Mouse (Mus musculus): ENCODE measurements around the gene Cab39l. TPM values are rescaled to one million over a fixed set of nuclear protein-coding genes. Genes with fewer than 3 reads are reported as not detected.

The Cab39l gene
- polyA plus RNA-seq, 1 experiment from 2014 or later: 47.7 TPM

GRCm38 (mm10) chr14:59470781-59471180, 30.0 kb downstream of the Cab39l start:
- Histone ChIP-seq H3K36me3 (ENCODE audit: control insufficient read depth, insufficient read depth, low read length) (no peaks in the 10 kb centered on the region), H3K9ac (ENCODE audit: low read depth, low read length) (no peak overlapping the region), H3K27ac (ENCODE audit: low read depth, low read length) (no peak overlapping the region), H3K4me2 (replicated peaks; ENCODE audit: low read depth, low read length) (no peak overlapping the region), H3K9me3 (ENCODE audit: control insufficient read depth, low read length) (no peaks in the 10 kb centered on the region), H3K27me3 (ENCODE audit: control insufficient read depth, insufficient read depth, low read length) (no peaks in the 10 kb centered on the region), H3K4me3 (ENCODE audit: low read depth, low read length) (no peak overlapping the region), H3K4me1 (replicated peaks; ENCODE audit: control insufficient read depth, insufficient read depth, low read length) (no peaks in the 10 kb centered on the region)
- ATAC-seq (ENCODE audit: low FRiP score) (no peak), DNase-seq (ENCODE audit: low spot score) (no peak)
- 93% methylated on average over 1 of the region's 1 CpGs for WGBS

GRCm38 (mm10) chr14:59478699-59479098, 37.9 kb downstream of the Cab39l start:
- DNase-seq (ENCODE audit: low spot score): no peak
- no peaks in the 10 kb centered on the region for H3K36me3 ChIP-seq (ENCODE audit: control insufficient read depth, insufficient read depth, low read length)
- no peak overlapping the region for H3K4me2 ChIP-seq (replicated peaks; ENCODE audit: low read depth, low read length)
- no peak overlapping the region for H3K4me3 ChIP-seq (ENCODE audit: low read depth, low read length)
- no peak overlapping the region for H3K9ac ChIP-seq (ENCODE audit: low read depth, low read length)
- H3K4me1 ChIP-seq (replicated peaks; ENCODE audit: control insufficient read depth, insufficient read depth, low read length): no peaks in the 10 kb centered on the region
- no peaks in the 10 kb centered on the region for H3K27me3 ChIP-seq (ENCODE audit: control insufficient read depth, insufficient read depth, low read length)
- 70% methylated on average over 6 of the region's 6 CpGs for WGBS
- no peak overlapping the region for H3K27ac ChIP-seq (ENCODE audit: low read depth, low read length)
- H3K9me3 ChIP-seq (ENCODE audit: control insufficient read depth, low read length): no peaks in the 10 kb centered on the region
- ATAC-seq (ENCODE audit: low FRiP score): no peak

GRCm38 (mm10) chr14:59485247-59485810, 44.6 kb downstream of the Cab39l start:
- Histone ChIP-seq H3K9me3 (ENCODE audit: control insufficient read depth, low read length) (no peaks in the 10 kb centered on the region), H3K9ac (ENCODE audit: low read depth, low read length) (no peak overlapping the region), H3K4me2 (replicated peaks; ENCODE audit: low read depth, low read length) (no peak overlapping the region), H3K27ac (ENCODE audit: low read depth, low read length) (no peak overlapping the region), H3K36me3 (ENCODE audit: control insufficient read depth, insufficient read depth, low read length) (no peaks in the 10 kb centered on the region), H3K4me1 (replicated peaks; ENCODE audit: control insufficient read depth, insufficient read depth, low read length) (no peaks in the 10 kb centered on the region), H3K27me3 (ENCODE audit: control insufficient read depth, insufficient read depth, low read length) (no peaks in the 10 kb centered on the region), H3K4me3 (ENCODE audit: low read depth, low read length) (no peak overlapping the region)
- WGBS: 93% methylated on average over 4 of the region's 4 CpGs
- DNase-seq (ENCODE audit: low spot score) (no peak), ATAC-seq (ENCODE audit: low FRiP score) (no peak)

- 79% methylated on average over 4 of the region's 4 CpGs for WGBS
- ATAC-seq (ENCODE audit: low FRiP score) (no peak), DNase-seq (ENCODE audit: low spot score) (no peak)
- Histone ChIP-seq H3K36me3 (ENCODE audit: control insufficient read depth, insufficient read depth, low read length) (no peaks in the 10 kb centered on the region), H3K27me3 (ENCODE audit: control insufficient read depth, insufficient read depth, low read length) (no peaks in the 10 kb centered on the region), H3K4me3 (ENCODE audit: low read depth, low read length) (no peak overlapping the region), H3K9ac (ENCODE audit: low read depth, low read length) (no peak overlapping the region), H3K9me3 (ENCODE audit: control insufficient read depth, low read length) (no peaks in the 10 kb centered on the region), H3K4me1 (replicated peaks; ENCODE audit: control insufficient read depth, insufficient read depth, low read length) (no peaks in the 10 kb centered on the region), H3K27ac (ENCODE audit: low read depth, low read length) (no peak overlapping the region), H3K4me2 (replicated peaks; ENCODE audit: low read depth, low read length) (no peak overlapping the region)
Observed at GRCm38 (mm10) chr14:59492376-59492775, 51.6 kb downstream of the Cab39l start.

- Histone ChIP-seq H3K27me3 (ENCODE audit: control insufficient read depth, insufficient read depth, low read length) (no peaks in the 10 kb centered on the region), H3K4me3 (ENCODE audit: low read depth, low read length) (no peak overlapping the region), H3K4me2 (replicated peaks; ENCODE audit: low read depth, low read length) (no peak overlapping the region), H3K9ac (ENCODE audit: low read depth, low read length) (no peak overlapping the region), H3K36me3 (ENCODE audit: control insufficient read depth, insufficient read depth, low read length) (no peaks in the 10 kb centered on the region), H3K4me1 (replicated peaks; ENCODE audit: control insufficient read depth, insufficient read depth, low read length) (no peaks in the 10 kb centered on the region), H3K27ac (ENCODE audit: low read depth, low read length) (no peak overlapping the region), H3K9me3 (ENCODE audit: control insufficient read depth, low read length) (no peaks in the 10 kb centered on the region)
- no peak for ATAC-seq (ENCODE audit: low FRiP score)
- DNase-seq (ENCODE audit: low spot score): no peak
- 82% methylated on average over 5 of the region's 5 CpGs for WGBS
Observed at GRCm38 (mm10) chr14:59497928-59498327, 57.2 kb downstream of the Cab39l start.

GRCm38 (mm10) chr14:59504831-59505230, 64.1 kb downstream of the Cab39l start:
- no peaks in the 10 kb centered on the region for H3K9me3 ChIP-seq (ENCODE audit: control insufficient read depth, low read length)
- H3K27ac ChIP-seq (ENCODE audit: low read depth, low read length): no peak overlapping the region
- H3K36me3 ChIP-seq (ENCODE audit: control insufficient read depth, insufficient read depth, low read length): no peaks in the 10 kb centered on the region
- no peak overlapping the region for H3K4me2 ChIP-seq (replicated peaks; ENCODE audit: low read depth, low read length)
- ATAC-seq (ENCODE audit: low FRiP score): no peak
- WGBS: 96% methylated on average over 8 of the region's 8 CpGs
- H3K9ac ChIP-seq (ENCODE audit: low read depth, low read length): no peak overlapping the region
- no peaks in the 10 kb centered on the region for H3K4me1 ChIP-seq (replicated peaks; ENCODE audit: control insufficient read depth, insufficient read depth, low read length)
- H3K27me3 ChIP-seq (ENCODE audit: control insufficient read depth, insufficient read depth, low read length): no peaks in the 10 kb centered on the region
- no peak overlapping the region for H3K4me3 ChIP-seq (ENCODE audit: low read depth, low read length)
- no peak for DNase-seq (ENCODE audit: low spot score)

- Histone ChIP-seq H3K4me3 (ENCODE audit: low read depth, low read length) (no peak overlapping the region), H3K27me3 (ENCODE audit: control insufficient read depth, insufficient read depth, low read length) (no peaks in the 10 kb centered on the region), H3K9me3 (ENCODE audit: control insufficient read depth, low read length) (no peaks in the 10 kb centered on the region), H3K4me2 (replicated peaks; ENCODE audit: low read depth, low read length) (no peak overlapping the region), H3K4me1 (replicated peaks; ENCODE audit: control insufficient read depth, insufficient read depth, low read length) (no peaks in the 10 kb centered on the region), H3K9ac (ENCODE audit: low read depth, low read length) (no peak overlapping the region), H3K36me3 (ENCODE audit: control insufficient read depth, insufficient read depth, low read length) (no peaks in the 10 kb centered on the region), H3K27ac (ENCODE audit: low read depth, low read length) (no peak overlapping the region)
- ATAC-seq (ENCODE audit: low FRiP score): no peak
- WGBS: 91% methylated on average over 4 of the region's 4 CpGs
- no peak for DNase-seq (ENCODE audit: low spot score)
Observed at GRCm38 (mm10) chr14:59506139-59506538, 65.4 kb downstream of the Cab39l start.

GRCm38 (mm10) chr14:59513922-59514444, 73.2 kb downstream of the Cab39l start:
- WGBS: 88% methylated on average over 6 of the region's 6 CpGs
- Histone ChIP-seq H3K4me1 (replicated peaks; ENCODE audit: control insufficient read depth, insufficient read depth, low read length) (no peaks in the 10 kb centered on the region), H3K36me3 (ENCODE audit: control insufficient read depth, insufficient read depth, low read length) (no peaks in the 10 kb centered on the region), H3K4me3 (ENCODE audit: low read depth, low read length) (no peak overlapping the region), H3K27ac (ENCODE audit: low read depth, low read length) (no peak overlapping the region), H3K4me2 (replicated peaks; ENCODE audit: low read depth, low read length) (no peak overlapping the region), H3K9ac (ENCODE audit: low read depth, low read length) (no peak overlapping the region), H3K27me3 (ENCODE audit: control insufficient read depth, insufficient read depth, low read length) (no peaks in the 10 kb centered on the region), H3K9me3 (ENCODE audit: control insufficient read depth, low read length) (no peaks in the 10 kb centered on the region)
- DNase-seq (ENCODE audit: low spot score): no peak
- no peak for ATAC-seq (ENCODE audit: low FRiP score)

GRCm38 (mm10) chr14:59525843-59526242, 85.1 kb downstream of the Cab39l start:
- WGBS: 90% methylated on average over 5 of the region's 5 CpGs
- no peak overlapping the region for H3K9ac ChIP-seq (ENCODE audit: low read depth, low read length)
- H3K4me1 ChIP-seq (replicated peaks; ENCODE audit: control insufficient read depth, insufficient read depth, low read length): no peaks in the 10 kb centered on the region
- no peaks in the 10 kb centered on the region for H3K9me3 ChIP-seq (ENCODE audit: control insufficient read depth, low read length)
- ATAC-seq (ENCODE audit: low FRiP score): no peak
- DNase-seq (ENCODE audit: low spot score): no peak
- H3K36me3 ChIP-seq (ENCODE audit: control insufficient read depth, insufficient read depth, low read length): no peaks in the 10 kb centered on the region
- no peak overlapping the region for H3K4me2 ChIP-seq (replicated peaks; ENCODE audit: low read depth, low read length)
- H3K27ac ChIP-seq (ENCODE audit: low read depth, low read length): no peak overlapping the region
- no peak overlapping the region for H3K4me3 ChIP-seq (ENCODE audit: low read depth, low read length)
- H3K27me3 ChIP-seq (ENCODE audit: control insufficient read depth, insufficient read depth, low read length): no peaks in the 10 kb centered on the region

Measured in hindbrain, embryonic 11.5 days (tissue).